Mouse (Mus musculus) neural tube, embryonic 15.5 days (tissue): ENCODE data around the gene Tnrc6c. TPM values are rescaled to one million over a fixed set of nuclear protein-coding genes. Genes with fewer than 3 reads are reported as not detected.

Source experiments
- ATAC-seq: fragments of 200-750 bp; cut with Nextera tagmentation; 2 replicates; pipeline ENCODE4 v1.8.0; 2017; ENCODE audit warnings: mild to moderate bottlenecking, moderate TSS enrichment, moderate library complexity; ENCODE audit not compliant: low FRiP score
- H3K27ac ChIP-seq: fragments of 300-500 bp; sonication (generic); replicated peaks from 2 replicates; pipeline ENCODE4 v1.5.1; 2015; ENCODE audit warnings: mild to moderate bottlenecking, inconsistent platforms
- H3K27me3 ChIP-seq: fragments of 300-500 bp; sonication (generic); replicated peaks from 2 replicates; pipeline ENCODE4 v1.6.1; 2015; ENCODE audit warnings: inconsistent platforms
- H3K36me3 ChIP-seq: fragments of 300-500 bp; sonication (generic); 2 replicates; pipeline ENCODE4 v1.6.1; 2015; ENCODE audit warnings: inconsistent platforms
- H3K4me1 ChIP-seq: fragments of 300-500 bp; sonication (generic); 2 replicates; pipeline ENCODE4 v1.6.1; 2015; ENCODE audit warnings: inconsistent platforms
- H3K4me2 ChIP-seq: fragments of 300-500 bp; sonication (generic); 2 replicates; pipeline ENCODE4 v1.6.1; 2015; ENCODE audit warnings: inconsistent platforms, mild to moderate bottlenecking, moderate library complexity
- H3K4me3 ChIP-seq: fragments of 300-500 bp; sonication (generic); replicated peaks from 2 replicates; pipeline ENCODE4 v1.5.1; 2015; ENCODE audit warnings: mild to moderate bottlenecking, inconsistent platforms
- H3K9ac ChIP-seq: fragments of 300-500 bp; sonication (generic); replicated peaks from 2 replicates; pipeline ENCODE4 v1.6.1; 2015; ENCODE audit warnings: mild to moderate bottlenecking, inconsistent platforms
- H3K9me3 ChIP-seq: fragments of 300-500 bp; sonication (generic); replicated peaks from 2 replicates; pipeline ENCODE4 v1.6.1; 2016; ENCODE audit warnings: inconsistent platforms
- WGBS: fragments of 180-500 bp; shearing (Covaris S2); methylation state at CpG from one replicate; pipeline ENCODE4 v1.1.7; 2015; ENCODE audit warnings: mixed read lengths; 5-methylcytosine and 5-hydroxymethylcytosine counted together
- polyA plus RNA-seq: library from polyadenylated mRNA; unstranded; fragments of >200 nt; fragmentation: Nextera tagmentation; extraction: Ambion mirVana; gene quantifications from 2 replicates; pipeline ENCODE4 v1.2.1, GENCODE M21; 2015

Gene Tnrc6c
- polyA plus RNA-seq, 1 experiment from 2014 or later: 23.6 TPM

GRCm38 (mm10) chr11:117736037-117736689, 82.1 kb downstream of the Tnrc6c start:
- Histone ChIP-seq H3K4me3 (no peak overlapping the region), H3K9ac (no peak overlapping the region), H3K9me3 (no peaks in the 10 kb centered on the region), H3K4me2 (no peak overlapping the region), H3K27ac (no peak overlapping the region), H3K36me3 (peaks cover 79% of the 10 kb centered on the region), H3K4me1 (no peaks in the 10 kb centered on the region; the same call in 1 of the 2 replicates), H3K27me3 (no peaks in the 10 kb centered on the region)
- no peak for ATAC-seq
- 72% methylated on average over 5 of the region's 5 CpGs for WGBS

GRCm38 (mm10) chr11:117738123-117738522, 84.0 kb downstream of the Tnrc6c start:
- Histone ChIP-seq H3K27ac (no peak overlapping the region), H3K4me2 (no peak overlapping the region), H3K9ac (no peak overlapping the region), H3K36me3 (peaks cover 91% of the 10 kb centered on the region), H3K27me3 (no peaks in the 10 kb centered on the region), H3K9me3 (no peaks in the 10 kb centered on the region), H3K4me3 (no peak overlapping the region), H3K4me1 (no peaks in the 10 kb centered on the region)
- ATAC-seq: no peak
- WGBS: 90% methylated on average over 5 of the region's 5 CpGs

GRCm38 (mm10) chr11:117741128-117741527, 87.0 kb downstream of the Tnrc6c start:
- no peak for ATAC-seq
- no peaks in the 10 kb centered on the region for H3K4me1 ChIP-seq
- no peak overlapping the region for H3K27ac ChIP-seq
- H3K9ac ChIP-seq: no peak overlapping the region
- 91% methylated on average over 6 of the region's 6 CpGs for WGBS
- H3K27me3 ChIP-seq: no peaks in the 10 kb centered on the region
- no peak overlapping the region for H3K4me3 ChIP-seq
- no peak overlapping the region for H3K4me2 ChIP-seq
- H3K36me3 ChIP-seq: peaks cover 93% of the 10 kb centered on the region
- no peaks in the 10 kb centered on the region for H3K9me3 ChIP-seq

DNA sequence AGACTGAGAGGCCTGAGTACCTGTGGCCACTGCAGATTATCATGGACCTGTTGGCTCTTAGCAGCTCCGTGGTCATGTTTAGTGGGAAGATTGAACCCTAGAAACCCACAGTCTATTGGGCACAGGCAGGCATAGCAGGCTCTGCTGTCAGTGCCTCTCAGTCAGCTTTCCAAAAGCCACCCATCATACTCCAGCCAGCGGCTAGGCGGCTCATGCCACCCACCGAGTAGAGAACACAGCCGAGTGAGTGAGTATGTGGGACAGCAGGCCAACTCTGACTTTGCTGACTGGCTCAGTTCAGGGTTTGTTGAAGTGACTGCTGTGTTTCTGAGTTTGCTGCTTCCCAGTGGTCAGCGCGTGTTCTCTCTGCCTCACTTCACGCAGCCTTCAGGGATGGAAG, 88.2 kb downstream of the Tnrc6c start:
- Histone ChIP-seq H3K4me3 (no peak overlapping the region), H3K9ac (no peak overlapping the region), H3K4me2 (no peak overlapping the region), H3K27ac (no peak overlapping the region), H3K4me1 (no peaks in the 10 kb centered on the region), H3K9me3 (no peaks in the 10 kb centered on the region), H3K27me3 (no peaks in the 10 kb centered on the region), H3K36me3 (peaks cover 94% of the 10 kb centered on the region)
- WGBS: 85% methylated on average over 8 of the region's 8 CpGs
- no peak for ATAC-seq

DNA sequence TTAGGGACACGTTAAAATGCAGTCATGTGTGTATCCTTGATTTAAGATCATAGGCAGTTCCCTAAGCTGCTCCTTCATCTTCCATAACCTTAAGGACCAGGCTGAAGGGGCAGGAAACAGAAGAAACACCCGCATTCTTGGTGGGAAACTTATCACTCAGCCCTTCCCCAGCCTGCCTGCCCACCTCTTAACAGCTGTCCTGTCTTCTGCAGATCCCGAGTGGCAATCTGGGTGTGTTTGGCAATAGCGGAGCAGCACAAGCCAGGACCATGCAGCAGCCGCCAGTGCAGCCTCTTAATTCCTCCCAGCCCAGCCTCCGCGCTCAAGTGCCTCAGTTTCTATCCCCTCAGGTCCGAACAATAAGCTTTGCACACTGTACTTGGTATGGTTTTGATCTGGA, 88.6 kb downstream of the Tnrc6c start:
- Histone ChIP-seq H3K4me2 (no peak overlapping the region), H3K9ac (no peak overlapping the region), H3K27me3 (no peaks in the 10 kb centered on the region), H3K9me3 (no peaks in the 10 kb centered on the region), H3K4me3 (no peak overlapping the region), H3K36me3 (peaks cover 94% of the 10 kb centered on the region), H3K4me1 (no peaks in the 10 kb centered on the region), H3K27ac (no peak overlapping the region)
- WGBS: 84% methylated on average over 8 of the region's 8 CpGs
- no peak for ATAC-seq

GRCm38 (mm10) chr11:117743454-117744030, 89.5 kb downstream of the Tnrc6c start:
- Histone ChIP-seq H3K9me3 (no peaks in the 10 kb centered on the region), H3K4me2 (no peak overlapping the region), H3K4me1 (no peaks in the 10 kb centered on the region), H3K27me3 (no peaks in the 10 kb centered on the region), H3K4me3 (no peak overlapping the region), H3K27ac (no peak overlapping the region), H3K9ac (no peak overlapping the region), H3K36me3 (peaks cover 93% of the 10 kb centered on the region)
- WGBS: 76% methylated on average over 4 of the region's 4 CpGs
- no peak for ATAC-seq

DNA sequence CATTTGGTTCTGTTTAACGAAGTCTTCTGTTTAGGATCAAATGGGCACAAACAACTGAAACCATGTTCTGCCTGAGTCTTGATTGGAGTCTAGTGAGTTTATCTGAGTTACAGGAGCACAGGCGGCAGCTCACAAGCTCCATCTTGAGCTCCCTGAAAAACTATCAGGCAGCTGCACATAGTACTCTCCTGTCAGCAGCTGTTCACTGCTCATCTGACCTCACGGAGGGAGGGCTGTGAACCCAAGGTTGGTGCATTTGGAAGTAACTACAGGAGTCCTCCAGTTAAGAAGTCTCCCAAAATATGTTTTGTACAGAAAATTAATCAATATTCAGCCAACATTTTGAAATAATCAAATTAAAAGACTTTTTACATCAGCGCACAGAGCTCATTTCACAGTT, 94.5 kb downstream of the Tnrc6c start:
- Histone ChIP-seq H3K9me3 (no peaks in the 10 kb centered on the region), H3K9ac (no peak overlapping the region), H3K27ac (no peak overlapping the region), H3K4me3 (no peak overlapping the region), H3K36me3 (peaks cover 90% of the 10 kb centered on the region), H3K4me2 (no peak overlapping the region), H3K4me1 (no peaks in the 10 kb centered on the region), H3K27me3 (no peaks in the 10 kb centered on the region)
- ATAC-seq: no peak
- WGBS: 84% methylated on average over 4 of the region's 4 CpGs

DNA sequence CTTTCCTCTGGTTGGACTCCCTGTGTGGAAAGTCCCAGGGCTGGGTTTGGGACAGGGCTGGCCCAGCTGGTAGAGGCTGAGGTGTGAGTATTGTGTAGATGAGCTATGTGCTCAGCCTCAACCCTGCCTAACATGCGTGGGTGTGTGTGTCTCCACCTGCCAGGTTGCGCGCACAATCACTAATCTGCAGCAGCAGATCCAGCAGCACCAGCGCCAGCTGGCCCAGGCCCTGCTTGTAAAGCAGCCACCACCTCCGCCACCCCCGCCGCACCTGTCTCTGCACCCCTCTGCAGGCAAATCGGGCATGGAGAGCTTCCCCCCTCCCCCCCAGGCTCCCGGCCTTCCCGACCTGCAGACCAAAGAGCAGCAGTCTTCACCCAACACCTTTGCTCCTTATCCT, 95.3 kb downstream of the Tnrc6c start:
- Histone ChIP-seq H3K27ac (no peak overlapping the region), H3K4me1 (no peaks in the 10 kb centered on the region), H3K36me3 (peaks cover 90% of the 10 kb centered on the region), H3K4me2 (no peak overlapping the region), H3K27me3 (no peaks in the 10 kb centered on the region), H3K4me3 (no peak overlapping the region), H3K9me3 (no peaks in the 10 kb centered on the region), H3K9ac (no peak overlapping the region)
- WGBS: 93% methylated on average over 10 of the region's 10 CpGs
- no peak for ATAC-seq

- no peak overlapping the region for H3K9ac ChIP-seq
- H3K4me3 ChIP-seq: no peak overlapping the region
- 89% methylated on average over 6 of the region's 6 CpGs for WGBS
- no peak overlapping the region for H3K4me2 ChIP-seq
- H3K9me3 ChIP-seq: no peaks in the 10 kb centered on the region
- no peaks in the 10 kb centered on the region for H3K4me1 ChIP-seq
- H3K27ac ChIP-seq: no peak overlapping the region
- ATAC-seq: no peak
- H3K27me3 ChIP-seq: no peaks in the 10 kb centered on the region
- peaks cover 95% of the 10 kb centered on the region for H3K36me3 ChIP-seq
These were observed 97.5 kb downstream of the Tnrc6c start for GRCm38 (mm10) chr11:117751544-117751943.

- H3K9ac ChIP-seq: no peak overlapping the region
- H3K36me3 ChIP-seq: peaks cover 96% of the 10 kb centered on the region
- H3K9me3 ChIP-seq: no peaks in the 10 kb centered on the region
- no peak overlapping the region for H3K4me3 ChIP-seq
- ATAC-seq: no peak
- H3K4me1 ChIP-seq: no peaks in the 10 kb centered on the region
- 95% methylated on average over 7 of the region's 7 CpGs for WGBS
- no peak overlapping the region for H3K27ac ChIP-seq
- no peak overlapping the region for H3K4me2 ChIP-seq
- H3K27me3 ChIP-seq: no peaks in the 10 kb centered on the region
These were observed 101.8 kb downstream of the Tnrc6c start for GRCm38 (mm10) chr11:117755891-117756290.

- Histone ChIP-seq H3K27me3 (no peaks in the 10 kb centered on the region), H3K36me3 (peaks cover 91% of the 10 kb centered on the region), H3K27ac (no peak overlapping the region), H3K4me1 (no peaks in the 10 kb centered on the region), H3K4me2 (no peak overlapping the region), H3K9me3 (no peaks in the 10 kb centered on the region), H3K4me3 (no peak overlapping the region), H3K9ac (no peak overlapping the region)
- ATAC-seq: no peak
- 94% methylated on average over 10 of the region's 10 CpGs for WGBS
These were observed 105.2 kb downstream of the Tnrc6c start for GRCm38 (mm10) chr11:117759267-117759666.

DNA sequence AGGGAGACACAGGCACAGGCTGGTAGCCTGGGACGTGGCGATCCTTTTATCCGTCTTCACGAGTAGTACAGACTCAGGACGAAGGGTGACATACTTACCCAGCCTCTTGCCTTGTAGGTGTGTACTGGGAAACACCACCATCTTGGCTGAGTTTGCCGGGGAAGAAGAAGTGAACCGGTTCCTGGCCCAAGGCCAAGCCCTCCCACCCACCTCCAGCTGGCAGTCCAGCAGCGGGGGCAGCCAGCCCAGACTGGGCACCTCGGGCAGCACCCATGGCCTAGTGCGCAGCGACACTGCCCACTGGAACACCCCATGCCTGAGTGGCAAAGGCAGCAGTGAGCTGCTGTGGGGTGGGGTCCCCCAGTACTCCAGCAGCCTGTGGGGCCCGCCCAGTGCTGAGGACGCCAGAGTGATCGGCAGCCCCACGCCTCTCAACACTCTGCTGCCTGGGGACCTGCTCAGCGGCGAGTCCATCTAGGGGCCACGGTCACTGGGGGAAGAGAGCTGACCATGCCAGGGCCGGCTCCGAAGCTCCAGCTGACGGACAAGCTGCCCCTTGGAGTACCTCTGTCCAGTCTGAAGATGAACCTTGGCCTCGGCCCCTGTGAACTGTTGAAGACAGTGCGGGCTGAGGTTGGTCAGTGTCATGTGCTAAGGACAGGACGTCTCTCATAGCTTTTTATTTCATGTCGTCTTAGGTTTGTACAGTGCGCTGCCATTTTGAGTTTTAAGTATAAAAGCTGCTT, 106.5 kb downstream of the Tnrc6c start:
- no peak overlapping the region for H3K9ac ChIP-seq
- no peaks in the 10 kb centered on the region for H3K9me3 ChIP-seq
- no peak for ATAC-seq
- H3K4me3 ChIP-seq: no peak overlapping the region
- no peaks in the 10 kb centered on the region for H3K27me3 ChIP-seq
- 91% methylated on average over 26 of the region's 26 CpGs for WGBS
- H3K36me3 ChIP-seq: peaks cover 91% of the 10 kb centered on the region
- H3K4me1 ChIP-seq: no peaks in the 10 kb centered on the region
- H3K4me2 ChIP-seq: no peak overlapping the region
- H3K27ac ChIP-seq: no peak overlapping the region
